In the genomic region with DNA sequence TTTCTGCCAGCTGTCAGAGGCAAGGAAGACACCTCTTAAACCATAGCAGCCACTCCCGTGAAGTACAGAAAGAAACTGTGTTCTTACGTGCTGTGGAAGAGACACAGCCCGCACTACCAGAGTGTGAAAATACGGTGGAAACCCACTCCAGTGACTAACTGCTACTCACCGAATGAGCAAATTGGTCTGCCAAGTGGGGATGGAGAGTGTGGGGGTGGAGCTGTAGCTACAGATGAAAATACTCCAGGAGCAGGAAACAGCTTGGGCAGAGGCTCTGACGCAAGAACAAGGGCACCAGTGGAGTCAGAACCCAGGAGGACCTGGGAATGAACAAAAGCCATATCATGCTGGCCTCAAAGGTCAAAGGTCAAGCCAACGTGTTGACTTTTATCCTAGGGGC, we compare ENCODE assay signal across 13 mouse cellular contexts. TPM values are rescaled to one million over a fixed set of nuclear protein-coding genes. Genes with fewer than 3 reads are reported as not detected.
DNase-seq lines count a peak whose midpoint lies in the region; ATAC-seq lines count a peak whose summit lies in the region.
"Had no signal": no experiment of that assay in that cellular context is flagged by ENCODE, and none has a peak within 500 bp of the region (broad histone marks: within the 10 kb centered on the region; RNA-seq: fewer than 3 reads in every experiment).

No protein-coding gene starts in this region.

- no peak overlapping the region for H3K4me2 ChIP-seq in kidney, embryonic 15.5 days
- H3K4me2 ChIP-seq: heart, embryonic 11.5 days had no signal

- H3K9me3 ChIP-seq in kidney, embryonic 15.5 days (replicated peaks) = no peaks in the 10 kb centered on the region
- H3K9me3 ChIP-seq: embryonic facial prominence, embryonic 10.5 days had no signal

- ATAC-seq in kidney, embryonic 15.5 days (replicated peaks; ENCODE audit: low FRiP score) = no peak

- no peaks in the 10 kb centered on the region for H3K36me3 ChIP-seq in kidney, embryonic 15.5 days
- H3K36me3 ChIP-seq: embryonic facial prominence, embryonic 10.5 days had no signal

- no peaks in the 10 kb centered on the region for H3K4me1 ChIP-seq in kidney, embryonic 15.5 days

- WGBS in kidney, embryonic 15.5 days = 46% methylated on average over 7 of the region's 7 CpGs

- no peak overlapping the region for H3K4me3 ChIP-seq in kidney, embryonic 15.5 days (replicated peaks)
- H3K4me3 ChIP-seq: embryonic facial prominence, embryonic 10.5 days had no signal

- DNase-seq in embryo, embryonic 10 days (ENCODE audit: low spot score) = peak; percentile 66
- no peak for DNase-seq in embryo, embryonic 11 days
- DNase-seq in frontal cortex, postnatal 36 days (ENCODE audit: low spot score in 2 of 2) = peak; percentile 56 to 74
- DNase-seq in left cerebral cortex, adult 8-10 months (ENCODE audit: low spot score in 2 of 2) = peak; percentile 8 to 74
- peak; percentile 68 for DNase-seq in telencephalon, adult 2 months (ENCODE audit: low read depth, low spot score)
- no peak for DNase-seq in urinary bladder, postnatal 4 days (ENCODE audit: low spot score in 2 of 2)
- no peak for DNase-seq in kidney, adult 18-20 months
- DNase-seq: cerebellum, adult 11-12 months; gastrocnemius, postnatal 14 days; kidney, postnatal 36 days had no signal

- no peak overlapping the region for H3K9ac ChIP-seq in kidney, embryonic 15.5 days

- H3K27ac ChIP-seq in kidney, embryonic 15.5 days = no peak overlapping the region
- H3K27ac ChIP-seq: embryonic facial prominence, embryonic 10.5 days had no signal

- no peaks in the 10 kb centered on the region for H3K27me3 ChIP-seq in kidney, embryonic 15.5 days

RNA-seq across cellular contexts. Expression of gene Hif1an, which starts 55.5 kb away (rescaled TPM):
- 10 to 100 TPM; 25.7 to 30.6 (median 28.8) TPM for total RNA-seq in left cerebral cortex, adult 8-10 months (2022)
- 32.4 and 32.5 TPM in 2 replicates for polyA plus RNA-seq in kidney, embryonic 15.5 days (2015; fragmentation: Nextera tagmentation; extraction: Ambion mirVana)

Comparison
In these comparisons a context has a peak if more than half of its experiments do, and no peak if none do; other contexts are left out.
1. DNase-seq: peak in embryo, embryonic 10 days (single experiment), frontal cortex, postnatal 36 days (2 of 2), left cerebral cortex, adult 8-10 months (2 of 2) and telencephalon, adult 2 months (single experiment); none in embryo, embryonic 11 days (single experiment), urinary bladder, postnatal 4 days (0 of 2) and kidney, adult 18-20 months (single experiment).